Mouse (Mus musculus) hindbrain, embryonic 13.5 days (tissue): ENCODE measurements at regions not wholly inside any gene's neighbourhood (a gene's known extent, or its start where the extent isn't known, plus 50 kb on each side); places are given as distances from the start of the nearest gene placed in this dataset.

Experiments
- ATAC-seq: fragments of 200-750 bp; cut with Nextera tagmentation; 2 replicates; pipeline ENCODE4 v1.8.0; 2017; ENCODE audit warnings: moderate TSS enrichment; ENCODE audit not compliant: low FRiP score
- H3K27ac ChIP-seq: fragments of 300-500 bp; sonication (generic); 2 replicates; pipeline ENCODE4 v1.5.1; 2015; ENCODE audit warnings: inconsistent platforms, mild to moderate bottlenecking, moderate library complexity
- H3K27me3 ChIP-seq: fragments of 300-500 bp; sonication (generic); 2 replicates; pipeline ENCODE4 v1.6.1; 2015; ENCODE audit warnings: mild to moderate bottlenecking, inconsistent platforms
- H3K36me3 ChIP-seq: fragments of 300-500 bp; sonication (generic); 2 replicates; pipeline ENCODE4 v1.6.1; 2015; ENCODE audit warnings: mild to moderate bottlenecking, inconsistent platforms
- H3K4me1 ChIP-seq: fragments of 300-500 bp; sonication (generic); replicated peaks from 2 replicates; pipeline ENCODE4 v1.6.1; 2015; ENCODE audit warnings: inconsistent platforms
- H3K4me2 ChIP-seq: fragments of 300-500 bp; sonication (generic); 2 replicates; pipeline ENCODE4 v1.6.1; 2015; ENCODE audit warnings: inconsistent platforms, mild to moderate bottlenecking, moderate library complexity
- H3K4me3 ChIP-seq: fragments of 300-500 bp; sonication (generic); 2 replicates; pipeline ENCODE4 v1.5.1; 2015; ENCODE audit warnings: mild to moderate bottlenecking, inconsistent platforms
- H3K9ac ChIP-seq: fragments of 300-500 bp; sonication (generic); 2 replicates; pipeline ENCODE4 v1.6.1; 2015; ENCODE audit warnings: mild to moderate bottlenecking, inconsistent platforms
- H3K9me3 ChIP-seq: fragments of 300-500 bp; sonication (generic); 2 replicates; pipeline ENCODE4 v1.6.1; 2016; ENCODE audit warnings: inconsistent platforms
- WGBS: fragments of 180-500 bp; shearing (Covaris S2); methylation state at CpG from one replicate; pipeline ENCODE4 v1.1.7; 2015; 5-methylcytosine and 5-hydroxymethylcytosine counted together

DNA sequence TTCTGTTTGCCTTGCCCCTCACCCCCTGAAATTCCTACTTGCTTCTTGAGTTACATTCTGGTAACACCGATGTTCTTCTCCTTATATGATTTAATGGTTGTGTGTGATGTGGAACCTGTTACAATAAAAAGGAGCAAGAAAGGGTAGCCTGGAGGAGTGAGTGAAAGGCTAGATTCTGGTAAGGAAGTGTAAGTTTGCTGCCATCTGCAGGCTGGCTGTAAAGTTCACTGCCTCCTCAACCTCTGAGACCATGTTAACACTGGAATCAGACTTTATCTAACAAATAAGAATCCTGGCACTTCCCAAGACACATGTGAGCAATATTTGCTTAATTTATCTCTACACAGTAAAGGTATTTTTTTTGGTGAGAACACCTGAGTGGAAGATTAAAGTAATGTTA lies 980.9 kb downstream of the Galc start:
- WGBS = 78% methylated on average over 1 of the region's 1 CpGs
- ATAC-seq = no peak
- H3K36me3 ChIP-seq = no peaks in the 10 kb centered on the region

More for the DNA sequence above, 980.9 kb downstream of the Galc start:
- no peaks in the 10 kb centered on the region for H3K9me3 ChIP-seq
- H3K27ac ChIP-seq = no peak overlapping the region
- H3K4me2 ChIP-seq = no peak overlapping the region
- no peaks in the 10 kb centered on the region for H3K4me1 ChIP-seq
- no peak overlapping the region for H3K4me3 ChIP-seq
- no peak overlapping the region for H3K9ac ChIP-seq
- no peaks in the 10 kb centered on the region for H3K27me3 ChIP-seq
